Mouse (Mus musculus): Measurements from ENCODE around the gene Gm20661.

DNA sequence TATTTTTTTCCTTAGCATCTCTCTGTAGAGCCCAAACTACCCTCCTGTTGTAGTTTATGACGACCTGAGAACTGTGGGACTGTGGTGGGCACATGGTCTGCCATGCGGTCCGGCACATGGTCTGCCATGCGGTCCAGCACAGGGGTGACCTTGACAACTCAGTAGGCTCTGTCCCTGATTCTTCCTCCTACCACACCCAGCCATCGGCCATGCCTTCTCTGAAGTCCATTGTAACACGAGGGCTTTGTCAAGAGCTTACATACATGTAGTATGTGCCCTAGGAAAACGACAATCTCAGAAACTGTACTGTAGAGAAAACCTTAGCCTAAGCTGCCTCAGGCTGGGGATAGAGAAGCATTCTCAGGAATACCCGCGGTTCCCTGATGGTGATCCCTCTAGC lies 18.2 kb upstream of the Gm20661 start:
- no peak for TF ChIP-seq CTCF (IDR thresholded peaks at IDR 0.05; ENCODE audit: extremely low read depth, insufficient read length, insufficient replicate concordance, low read depth, low read length)
- TF ChIP-seq POLR2A (IDR thresholded peaks at IDR 0.05; ENCODE audit: low read depth, low read length), result no peak
